Mouse (Mus musculus): Measurements from ENCODE around the gene Slc16a5. TPM values are rescaled to one million over a fixed set of nuclear protein-coding genes. Genes with fewer than 3 reads are reported as not detected.

Gene Slc16a5
- polyA plus RNA-seq, 1 experiment from 2014 or later = not detected

DNA sequence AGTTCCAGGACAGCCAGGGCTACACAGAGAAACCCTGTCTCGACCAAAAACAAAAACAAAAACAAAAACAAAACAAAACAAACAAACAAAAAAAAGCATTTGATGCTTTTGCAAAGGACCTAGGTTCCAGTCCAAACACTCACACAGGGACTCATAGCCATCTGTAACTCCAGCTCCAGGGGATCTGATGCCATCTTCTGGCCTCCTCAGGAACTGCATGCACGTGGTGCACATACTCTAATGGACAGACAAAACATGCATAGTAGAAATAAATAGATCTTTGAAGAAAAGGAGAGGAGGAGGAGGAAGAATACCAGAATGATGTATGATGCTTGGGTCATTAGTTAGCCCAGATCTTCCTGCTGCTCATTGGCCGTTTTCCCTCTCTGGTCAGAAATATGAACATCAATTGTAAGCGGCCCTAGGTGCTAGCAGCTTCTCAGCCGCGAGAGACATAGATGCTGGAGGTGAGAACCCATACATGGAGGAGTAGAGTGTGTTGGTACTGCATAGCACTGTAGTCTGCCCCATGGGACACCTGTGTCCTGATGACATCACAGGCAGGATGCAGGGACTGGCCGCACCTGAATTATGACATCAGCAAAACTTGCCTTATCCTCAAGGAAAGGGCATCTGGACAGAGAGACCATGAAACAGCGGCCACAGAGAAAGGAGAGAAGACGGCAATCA is 22.2 kb upstream of the Slc16a5 start, which contains the start of gene Trim80:
Trim80 (plus strand) TSS at position 640 of the 690 bp plus-strand sequence.
- 88% methylated on average over 9 of the region's 9 CpGs for WGBS
- Histone ChIP-seq H3K27me3 (ENCODE audit: control insufficient read depth, insufficient read depth, low read length) (no peaks in the 10 kb centered on the region), H3K4me3 (ENCODE audit: low read depth, low read length) (no peak within 1 kb of the TSS), H3K9me3 (ENCODE audit: control insufficient read depth, low read length) (no peaks in the 10 kb centered on the region), H3K9ac (ENCODE audit: low read length) (no peak within 1 kb of the TSS), H3K4me2 (no peak within 1 kb of the TSS), H3K4me1 (ENCODE audit: control insufficient read depth, insufficient read depth, low read length) (peaks cover 10% of the 10 kb centered on the region), H3K36me3 (ENCODE audit: control insufficient read depth, insufficient read depth, low read length) (no peaks in the 10 kb centered on the region), H3K27ac (ENCODE audit: low read depth, low read length) (no peak within 1 kb of the TSS)
- ATAC-seq (ENCODE audit: low FRiP score) (no peak), DNase-seq (ENCODE audit: low spot score, missing footprints) (no peak)

DNA sequence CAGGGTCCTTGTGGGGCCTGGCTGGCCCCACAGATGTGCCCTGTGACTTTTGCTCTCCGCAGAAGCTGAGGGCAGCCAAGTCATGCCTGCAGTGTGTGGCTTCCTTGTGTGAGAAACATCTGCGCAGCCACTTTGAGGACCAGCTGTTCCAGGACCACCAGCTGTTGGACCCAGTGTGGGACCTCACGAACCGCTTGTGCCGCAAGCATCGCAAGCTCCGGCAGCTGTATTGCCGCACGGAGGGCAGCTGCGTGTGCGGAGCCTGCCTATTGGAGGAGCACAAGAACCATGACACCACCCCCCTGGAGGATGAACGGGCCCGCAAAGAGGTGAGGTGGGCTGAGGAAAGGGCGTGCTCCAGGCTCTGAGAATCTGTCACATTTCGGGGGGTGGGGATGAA is 20.9 kb upstream of the Slc16a5 start:
- H3K36me3 ChIP-seq (ENCODE audit: control insufficient read depth, insufficient read depth, low read length) = no peaks in the 10 kb centered on the region
- no peaks in the 10 kb centered on the region for H3K27me3 ChIP-seq (ENCODE audit: control insufficient read depth, insufficient read depth, low read length)
- no peak overlapping the region for H3K4me3 ChIP-seq (ENCODE audit: low read depth, low read length)
- ATAC-seq (ENCODE audit: low FRiP score) = no peak
- DNase-seq (ENCODE audit: low spot score, missing footprints) = peak; percentile 82
- 58% methylated on average over 15 of the region's 15 CpGs for WGBS
- H3K4me1 ChIP-seq (ENCODE audit: control insufficient read depth, insufficient read depth, low read length) = no peaks in the 10 kb centered on the region
- no peak overlapping the region for H3K4me2 ChIP-seq
- no peaks in the 10 kb centered on the region for H3K9me3 ChIP-seq (ENCODE audit: control insufficient read depth, low read length)
- no peak overlapping the region for H3K27ac ChIP-seq (ENCODE audit: low read depth, low read length)
- no peak overlapping the region for H3K9ac ChIP-seq (ENCODE audit: low read length)

DNA sequence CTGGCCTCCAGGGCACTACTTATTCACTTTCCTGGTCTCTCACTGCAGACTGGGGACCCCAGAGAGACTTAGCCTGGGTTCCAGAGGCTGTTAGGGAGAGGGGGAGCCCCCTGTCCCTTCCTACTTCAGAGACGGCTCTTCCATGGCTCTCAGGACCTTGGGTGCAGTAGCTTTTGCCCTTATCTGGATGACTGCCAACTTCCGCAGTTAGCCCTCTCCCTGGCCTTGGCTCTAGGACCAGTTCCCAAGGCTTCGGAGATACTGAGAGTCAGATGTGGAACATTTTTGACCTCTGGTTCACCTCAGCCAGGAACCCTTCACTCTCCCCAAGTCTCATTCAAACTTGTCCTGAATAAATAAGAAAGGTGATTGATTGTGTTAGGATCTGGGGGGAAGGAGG is 15.4 kb upstream of the Slc16a5 start:
- ATAC-seq (ENCODE audit: low FRiP score) (no peak), DNase-seq (ENCODE audit: low spot score, missing footprints) (no peak)
- no peaks in the 10 kb centered on the region for H3K9me3 ChIP-seq (ENCODE audit: control insufficient read depth, low read length)
- H3K4me3 ChIP-seq (ENCODE audit: low read depth, low read length) = no peak overlapping the region
- H3K4me2 ChIP-seq = no peak overlapping the region
- no peaks in the 10 kb centered on the region for H3K4me1 ChIP-seq (ENCODE audit: control insufficient read depth, insufficient read depth, low read length)
- H3K27me3 ChIP-seq (ENCODE audit: control insufficient read depth, insufficient read depth, low read length) = no peaks in the 10 kb centered on the region
- no peak overlapping the region for H3K27ac ChIP-seq (ENCODE audit: low read depth, low read length)
- WGBS = 95% methylated on average over 3 of the region's 3 CpGs
- no peak overlapping the region for H3K9ac ChIP-seq (ENCODE audit: low read length)
- H3K36me3 ChIP-seq (ENCODE audit: control insufficient read depth, insufficient read depth, low read length) = no peaks in the 10 kb centered on the region

DNA sequence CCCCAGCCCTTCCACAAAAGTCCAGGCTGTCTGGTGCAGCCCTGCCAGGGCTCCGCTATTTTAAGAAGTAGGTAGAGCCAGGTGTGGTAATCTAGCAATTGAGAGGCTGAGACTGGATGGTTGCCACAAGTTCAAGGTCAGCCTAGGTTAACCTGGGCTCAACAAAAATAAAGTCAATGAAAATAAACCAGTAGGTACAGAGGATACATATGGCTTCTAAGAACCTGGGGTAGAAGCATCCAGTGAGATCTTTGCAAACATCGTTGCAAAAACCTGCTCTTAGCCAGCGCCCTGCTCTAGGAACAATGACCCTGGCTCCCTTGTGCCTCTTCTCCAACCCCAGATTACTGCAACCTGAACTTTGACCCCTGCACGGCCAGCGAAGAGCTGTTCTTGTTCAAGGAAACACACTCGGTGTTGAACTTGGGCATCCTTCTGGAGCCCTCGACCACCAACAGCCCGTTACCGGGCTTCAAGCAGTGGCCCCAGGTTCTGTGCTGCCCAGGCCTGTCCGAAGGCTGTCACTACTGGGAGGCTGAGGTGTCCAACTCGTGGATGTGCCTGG is 14.9 kb upstream of the Slc16a5 start:
- Histone ChIP-seq H3K9me3 (ENCODE audit: control insufficient read depth, low read length) (no peaks in the 10 kb centered on the region), H3K27ac (ENCODE audit: low read depth, low read length) (no peak overlapping the region), H3K36me3 (ENCODE audit: control insufficient read depth, insufficient read depth, low read length) (no peaks in the 10 kb centered on the region), H3K4me2 (no peak overlapping the region), H3K4me1 (ENCODE audit: control insufficient read depth, insufficient read depth, low read length) (no peaks in the 10 kb centered on the region), H3K4me3 (ENCODE audit: low read depth, low read length) (no peak overlapping the region), H3K27me3 (ENCODE audit: control insufficient read depth, insufficient read depth, low read length) (no peaks in the 10 kb centered on the region), H3K9ac (ENCODE audit: low read length) (no peak overlapping the region)
- no peak for ATAC-seq (ENCODE audit: low FRiP score)
- 83% methylated on average over 11 of the region's 11 CpGs for WGBS
- DNase-seq (ENCODE audit: low spot score, missing footprints) = peak; percentile 64

DNA sequence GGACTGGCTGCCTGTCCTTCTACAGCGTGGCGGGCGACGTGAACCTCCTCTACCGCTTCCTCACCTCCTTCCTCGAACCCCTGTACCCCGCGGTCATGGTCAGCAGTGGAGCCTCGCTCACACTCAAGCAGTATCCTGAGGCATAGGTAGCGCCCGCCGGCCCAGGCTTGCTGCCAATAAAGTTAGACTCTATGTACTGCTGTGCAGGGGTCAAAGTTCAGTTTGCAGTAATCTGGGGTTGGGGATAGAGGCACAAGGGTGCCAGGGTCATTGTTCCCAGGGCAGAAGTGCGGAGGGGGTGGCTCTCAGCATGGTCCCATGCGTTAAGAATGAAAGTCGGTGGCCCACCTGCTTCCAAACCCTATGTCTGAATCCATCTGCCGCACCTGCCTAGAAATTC is 14.2 kb upstream of the Slc16a5 start:
- no peak overlapping the region for H3K27ac ChIP-seq (ENCODE audit: low read depth, low read length)
- H3K4me3 ChIP-seq (ENCODE audit: low read depth, low read length) = no peak overlapping the region
- H3K36me3 ChIP-seq (ENCODE audit: control insufficient read depth, insufficient read depth, low read length) = no peaks in the 10 kb centered on the region
- 83% methylated on average over 16 of the region's 16 CpGs for WGBS
- H3K4me1 ChIP-seq (ENCODE audit: control insufficient read depth, insufficient read depth, low read length) = no peaks in the 10 kb centered on the region
- ATAC-seq (ENCODE audit: low FRiP score) (no peak), DNase-seq (ENCODE audit: low spot score, missing footprints) (no peak)
- no peaks in the 10 kb centered on the region for H3K9me3 ChIP-seq (ENCODE audit: control insufficient read depth, low read length)
- no peak overlapping the region for H3K4me2 ChIP-seq
- H3K27me3 ChIP-seq (ENCODE audit: control insufficient read depth, insufficient read depth, low read length) = no peaks in the 10 kb centered on the region
- no peak overlapping the region for H3K9ac ChIP-seq (ENCODE audit: low read length)

DNA sequence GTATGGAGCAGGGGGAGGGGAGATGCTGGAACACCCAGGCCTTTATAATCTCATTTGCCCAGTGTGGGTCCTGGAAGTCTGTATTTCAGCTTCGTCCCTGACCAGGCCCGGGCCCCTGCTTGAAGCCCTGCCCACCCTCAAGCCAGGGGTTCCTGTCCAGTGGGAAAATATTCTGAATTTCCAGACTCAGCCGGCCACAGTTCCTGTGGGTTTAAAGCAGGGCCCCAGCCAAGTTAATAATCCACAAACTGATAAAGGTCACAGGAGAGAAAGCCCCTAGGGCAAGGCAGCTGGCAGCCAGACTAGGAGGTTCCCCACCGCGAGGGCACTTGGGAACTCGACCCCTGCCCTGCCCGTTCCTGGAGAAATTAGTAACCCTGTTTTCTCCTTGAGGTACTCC is 13.3 kb upstream of the Slc16a5 start:
- no peaks in the 10 kb centered on the region for H3K9me3 ChIP-seq (ENCODE audit: control insufficient read depth, low read length)
- H3K4me3 ChIP-seq (ENCODE audit: low read depth, low read length) = no peak overlapping the region
- no peaks in the 10 kb centered on the region for H3K36me3 ChIP-seq (ENCODE audit: control insufficient read depth, insufficient read depth, low read length)
- no peak overlapping the region for H3K27ac ChIP-seq (ENCODE audit: low read depth, low read length)
- no peak for ATAC-seq (ENCODE audit: low FRiP score)
- DNase-seq (ENCODE audit: low spot score, missing footprints) = no peak
- 65% methylated on average over 7 of the region's 7 CpGs for WGBS
- H3K9ac ChIP-seq (ENCODE audit: low read length) = no peak overlapping the region
- no peaks in the 10 kb centered on the region for H3K27me3 ChIP-seq (ENCODE audit: control insufficient read depth, insufficient read depth, low read length)
- H3K4me2 ChIP-seq = no peak overlapping the region
- no peaks in the 10 kb centered on the region for H3K4me1 ChIP-seq (ENCODE audit: control insufficient read depth, insufficient read depth, low read length)

DNA sequence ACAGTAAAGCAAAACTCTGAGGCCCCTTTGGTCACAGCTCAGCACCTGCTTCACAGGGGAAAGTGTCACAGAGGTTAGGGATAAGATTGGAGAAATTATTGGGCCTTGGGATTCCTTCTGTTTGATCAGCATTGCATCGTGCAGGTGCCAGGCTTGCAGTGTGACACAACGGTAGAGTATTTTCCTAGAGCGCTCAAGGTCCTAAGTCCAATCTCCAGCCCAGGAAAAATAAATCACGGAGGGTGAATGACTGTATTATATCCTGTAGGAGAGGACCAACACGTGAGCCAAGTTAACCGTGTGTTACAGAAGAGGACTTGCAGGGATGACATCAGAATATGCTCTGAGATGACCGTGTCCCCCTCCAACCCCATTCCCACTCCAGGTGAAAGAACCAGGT is 12.1 kb upstream of the Slc16a5 start:
- H3K4me1 ChIP-seq (ENCODE audit: control insufficient read depth, insufficient read depth, low read length) = no peaks in the 10 kb centered on the region
- H3K36me3 ChIP-seq (ENCODE audit: control insufficient read depth, insufficient read depth, low read length) = no peaks in the 10 kb centered on the region
- no peak overlapping the region for H3K9ac ChIP-seq (ENCODE audit: low read length)
- no peak overlapping the region for H3K4me2 ChIP-seq
- no peak overlapping the region for H3K27ac ChIP-seq (ENCODE audit: low read depth, low read length)
- no peak for DNase-seq (ENCODE audit: low spot score, missing footprints)
- no peaks in the 10 kb centered on the region for H3K9me3 ChIP-seq (ENCODE audit: control insufficient read depth, low read length)
- no peaks in the 10 kb centered on the region for H3K27me3 ChIP-seq (ENCODE audit: control insufficient read depth, insufficient read depth, low read length)
- H3K4me3 ChIP-seq (ENCODE audit: low read depth, low read length) = no peak overlapping the region
- 94% methylated on average over 7 of the region's 7 CpGs for WGBS
- ATAC-seq (ENCODE audit: low FRiP score) = no peak

DNA sequence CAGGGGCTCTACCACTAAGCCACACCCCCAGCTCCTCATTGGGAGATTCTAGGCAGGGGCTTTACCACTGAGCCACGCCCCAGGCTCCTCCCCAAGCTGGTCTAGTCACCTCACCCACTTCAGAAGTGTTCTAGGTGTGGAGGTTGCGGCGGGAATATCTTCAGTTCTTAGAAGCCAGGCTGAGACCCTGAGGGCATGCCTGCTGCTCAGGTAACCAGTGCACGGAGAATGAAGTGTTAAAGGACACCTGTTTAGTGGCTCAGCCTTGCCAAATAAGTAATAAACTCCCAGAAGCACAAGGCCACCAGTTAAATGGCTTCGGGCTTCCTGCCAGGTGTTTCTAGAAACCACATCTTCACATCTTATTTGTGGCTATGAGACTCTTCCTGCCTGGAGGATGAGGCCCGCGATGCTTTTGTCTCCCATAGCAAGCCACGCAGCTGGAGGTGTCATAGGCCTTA is 10.5 kb upstream of the Slc16a5 start:
- 90% methylated on average over 8 of the region's 8 CpGs for WGBS
- peak; percentile 78 for DNase-seq (ENCODE audit: low spot score, missing footprints)
- H3K4me3 ChIP-seq (ENCODE audit: low read depth, low read length) = no peak overlapping the region
- H3K9me3 ChIP-seq (ENCODE audit: control insufficient read depth, low read length) = no peaks in the 10 kb centered on the region
- ATAC-seq (ENCODE audit: low FRiP score) = no peak
- H3K9ac ChIP-seq (ENCODE audit: low read length) = no peak overlapping the region
- no peaks in the 10 kb centered on the region for H3K36me3 ChIP-seq (ENCODE audit: control insufficient read depth, insufficient read depth, low read length)
- no peaks in the 10 kb centered on the region for H3K4me1 ChIP-seq (ENCODE audit: control insufficient read depth, insufficient read depth, low read length)
- no peak overlapping the region for H3K4me2 ChIP-seq
- H3K27ac ChIP-seq (ENCODE audit: low read depth, low read length) = no peak overlapping the region
- H3K27me3 ChIP-seq (ENCODE audit: control insufficient read depth, insufficient read depth, low read length) = no peaks in the 10 kb centered on the region

DNA sequence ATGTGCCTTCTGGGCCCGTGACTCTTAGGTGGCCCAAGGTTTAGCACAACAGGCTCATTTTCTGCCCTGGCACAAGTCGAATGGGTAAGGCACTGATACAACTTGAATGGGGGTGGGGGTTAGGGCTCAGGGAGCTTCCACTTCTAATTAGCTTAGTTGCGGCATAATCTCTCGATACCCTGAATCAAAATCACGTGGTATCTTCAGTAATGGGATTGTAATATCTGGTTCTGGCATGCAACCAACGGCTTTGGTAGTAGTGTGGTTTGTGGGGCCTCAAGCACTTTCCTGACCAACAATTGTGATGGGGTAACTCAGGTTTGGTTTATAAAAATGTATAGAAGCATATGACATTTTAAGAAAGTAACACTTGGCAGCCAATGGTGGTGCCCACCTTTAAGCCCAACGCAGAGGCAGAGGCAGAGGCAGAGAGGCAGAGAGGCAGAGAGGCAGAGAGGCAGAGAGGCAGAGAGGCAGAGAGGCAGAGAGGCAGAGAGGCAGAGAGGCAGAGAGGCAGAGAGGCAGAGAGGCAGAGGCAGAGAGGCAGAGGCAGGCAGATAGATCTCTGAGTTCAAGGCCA is 9.9 kb upstream of the Slc16a5 start:
- Histone ChIP-seq H3K4me1 (ENCODE audit: control insufficient read depth, insufficient read depth, low read length) (no peaks in the 10 kb centered on the region), H3K27me3 (ENCODE audit: control insufficient read depth, insufficient read depth, low read length) (no peaks in the 10 kb centered on the region), H3K27ac (ENCODE audit: low read depth, low read length) (no peak overlapping the region), H3K4me3 (ENCODE audit: low read depth, low read length) (no peak overlapping the region), H3K9me3 (ENCODE audit: control insufficient read depth, low read length) (no peaks in the 10 kb centered on the region), H3K4me2 (no peak overlapping the region), H3K9ac (ENCODE audit: low read length) (no peak overlapping the region), H3K36me3 (ENCODE audit: control insufficient read depth, insufficient read depth, low read length) (no peaks in the 10 kb centered on the region)
- DNase-seq (ENCODE audit: low spot score, missing footprints) = no peak
- no peak for ATAC-seq (ENCODE audit: low FRiP score)
- 86% methylated on average over 7 of the region's 7 CpGs for WGBS
